Mouse (Mus musculus): ENCODE results near the gene Cadm2.

Cadm2 gene

GRCm38 (mm10) chr16:67122532-67122931, 498.2 kb downstream of the Cadm2 start:
- DNase-seq: no peak

DNA sequence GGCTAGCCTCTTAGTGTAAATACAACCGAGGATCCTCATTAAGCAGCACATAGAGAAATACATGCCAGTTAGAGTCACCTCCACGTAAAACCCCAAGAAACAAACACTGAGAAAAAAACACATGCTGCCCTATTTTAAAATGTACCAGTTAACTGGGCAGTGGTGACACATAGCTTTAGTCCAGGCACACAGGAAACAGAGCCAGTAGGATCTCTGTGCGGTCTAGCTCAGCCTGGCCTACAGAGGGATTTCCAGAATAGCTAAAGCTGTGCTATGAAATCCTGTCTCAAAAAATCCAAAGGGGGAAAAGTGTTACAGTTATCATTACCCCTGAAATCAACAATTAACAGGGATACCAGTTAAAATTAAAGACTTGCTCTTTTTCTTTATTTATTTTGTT, 498.9 kb downstream of the Cadm2 start:
- no peak for DNase-seq

DNA sequence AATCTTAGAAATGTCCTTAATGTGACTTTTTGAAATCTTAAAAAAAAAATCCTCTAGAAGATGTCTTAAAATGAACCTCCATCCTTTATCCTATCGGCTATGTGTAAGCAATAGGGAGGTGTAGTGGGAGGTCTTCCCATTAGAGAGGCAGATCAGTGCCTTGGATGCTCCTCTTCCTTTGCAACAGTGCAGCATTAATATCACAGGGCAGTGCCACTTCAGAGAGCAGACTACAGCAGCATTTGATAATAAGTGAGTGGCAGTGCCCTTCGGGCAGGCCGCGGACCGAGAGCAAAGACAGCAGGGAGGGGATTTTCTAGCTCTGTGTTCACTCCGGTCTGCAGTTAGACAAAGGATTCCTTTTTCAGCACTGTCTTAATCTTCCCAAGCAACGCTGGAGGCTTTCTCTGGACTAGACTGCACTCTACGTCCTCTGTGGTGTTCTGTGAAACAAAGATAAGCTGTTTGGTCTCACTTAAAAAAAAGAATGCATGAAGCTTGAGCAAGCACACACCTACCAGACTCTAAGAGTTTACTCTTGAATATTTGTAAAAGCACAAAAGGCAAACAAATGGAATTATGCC, 514.1 kb downstream of the Cadm2 start:
- DNase-seq: peak; percentile 10

GRCm38 (mm10) chr16:67096706-67097105, 524.0 kb downstream of the Cadm2 start:
- no peak for DNase-seq

DNA sequence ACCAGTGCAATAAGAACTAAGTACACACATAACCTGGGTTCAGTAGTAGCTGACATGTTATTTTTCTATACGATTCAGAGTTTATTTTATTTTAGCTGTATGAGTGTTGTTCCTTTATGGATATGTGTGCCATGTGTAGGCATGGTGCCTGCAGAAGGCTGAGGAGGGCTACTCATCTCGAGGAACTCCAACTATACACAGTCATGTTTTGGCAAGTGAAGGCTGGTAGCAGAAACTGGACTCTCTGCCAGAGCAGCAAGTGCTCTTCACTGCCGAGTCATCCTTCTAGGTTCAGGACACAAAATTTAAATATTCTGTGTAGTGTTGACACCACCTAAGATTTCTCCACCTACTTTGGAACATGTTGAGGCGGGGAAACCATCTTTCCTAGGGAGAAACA, 524.8 kb downstream of the Cadm2 start:
- DNase-seq: no peak

GRCm38 (mm10) chr16:67089747-67090146, 531.0 kb downstream of the Cadm2 start:
- DNase-seq: peak; percentile 37

DNA sequence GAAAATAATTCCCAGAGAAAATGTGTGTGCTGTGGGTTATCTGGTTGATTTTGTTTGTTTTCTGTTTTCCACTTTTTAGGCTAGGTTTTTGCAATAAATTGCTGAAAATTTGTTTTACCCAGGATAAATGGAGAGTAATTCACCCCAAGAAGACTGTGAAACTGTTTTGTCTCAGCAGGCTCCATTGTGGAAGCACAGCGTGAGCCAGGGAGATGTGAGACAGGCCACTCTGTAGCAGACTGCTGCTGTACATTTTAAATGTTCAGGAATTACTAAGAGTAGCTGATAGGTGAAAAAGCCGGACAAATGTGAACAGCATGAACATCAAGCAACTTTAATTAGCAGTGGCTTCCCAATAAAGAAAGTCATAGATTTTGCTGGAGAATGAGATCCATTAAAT, 541.4 kb downstream of the Cadm2 start:
- no peak for DNase-seq

GRCm38 (mm10) chr16:67076169-67076895, 544.4 kb downstream of the Cadm2 start:
- no peak for DNase-seq

DNA sequence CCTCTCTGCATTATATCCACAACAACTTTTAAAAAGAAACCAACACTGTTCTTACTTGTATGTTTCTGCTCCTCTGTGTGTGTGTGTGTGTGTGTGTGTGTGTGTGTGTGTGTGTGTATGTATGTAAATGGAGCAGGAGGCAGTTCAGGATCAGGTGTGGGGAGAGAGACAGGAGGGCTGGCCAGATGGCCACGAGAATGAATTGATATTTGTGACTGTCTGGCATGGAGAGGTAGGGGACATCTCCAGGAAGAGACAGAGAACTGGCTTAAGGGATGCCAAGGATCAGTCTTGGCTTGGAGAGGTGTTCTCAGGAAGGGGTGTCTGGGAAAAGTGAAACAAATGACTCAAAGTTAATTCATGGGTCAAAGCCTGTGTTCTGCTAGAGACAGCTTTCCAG, 552.2 kb downstream of the Cadm2 start:
- no peak for DNase-seq

GRCm38 (mm10) chr16:67030918-67031317, 589.8 kb downstream of the Cadm2 start:
- DNase-seq: no peak

DNA sequence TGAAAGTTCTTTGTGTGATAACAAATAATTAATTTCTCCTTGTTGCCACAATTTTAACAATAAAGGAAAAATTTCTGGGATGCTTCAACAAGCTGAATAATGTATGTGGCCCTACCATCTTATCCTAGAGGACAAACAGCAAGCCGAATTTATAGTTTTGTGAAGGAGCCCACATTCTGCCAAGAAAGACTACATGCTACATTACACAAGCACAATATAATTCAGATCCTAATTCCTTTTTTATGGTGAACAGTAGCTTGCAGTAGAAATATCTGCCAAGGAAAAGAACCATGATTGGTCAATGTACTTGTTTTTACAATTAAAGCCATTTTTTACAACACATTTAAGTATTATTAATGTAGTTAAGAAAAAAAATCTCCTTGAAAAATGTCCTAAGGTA, 600.9 kb downstream of the Cadm2 start:
- DNase-seq: no peak

GRCm38 (mm10) chr16:67017710-67018109, 603.0 kb downstream of the Cadm2 start:
- DNase-seq: no peak

DNA sequence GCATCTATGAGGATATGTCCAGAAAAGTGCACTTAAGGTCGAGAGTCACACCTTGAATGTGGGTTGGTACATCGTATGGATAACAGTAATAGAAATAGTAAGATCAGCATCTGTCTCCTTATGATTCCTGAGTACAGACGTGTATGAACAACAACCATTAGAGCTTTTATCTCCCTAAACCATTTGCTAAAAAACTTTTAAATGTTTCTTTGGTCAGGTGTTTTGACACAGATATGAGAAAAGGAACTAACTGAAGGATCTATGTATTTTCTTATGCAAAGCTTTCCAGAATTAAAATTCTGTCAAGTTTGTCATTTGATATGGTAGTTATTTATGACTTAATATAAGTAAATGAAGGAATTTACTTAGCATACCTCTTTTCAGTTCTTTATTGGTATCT, 617.5 kb downstream of the Cadm2 start:
- DNase-seq: no peak

GRCm38 (mm10) chr16:67001707-67002106, 619.0 kb downstream of the Cadm2 start:
- no peak for DNase-seq

DNA sequence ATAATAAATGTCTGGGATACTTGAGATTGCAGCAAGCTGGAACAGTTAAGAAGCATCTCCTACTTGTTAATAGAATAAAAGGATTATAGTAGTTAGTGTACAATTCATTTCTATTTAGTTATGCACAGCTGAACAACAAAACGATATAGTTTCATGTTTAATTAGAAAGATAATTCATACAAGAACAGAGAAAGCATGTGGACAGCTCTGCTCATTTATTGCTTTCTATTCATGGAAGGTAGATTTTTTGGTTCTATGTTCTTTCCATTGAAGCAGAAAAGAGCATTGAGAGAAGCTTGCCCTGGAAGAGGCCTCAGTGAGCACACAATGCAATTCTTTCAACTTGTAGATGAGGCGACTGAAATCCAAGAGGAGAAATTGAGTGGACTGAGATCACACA, 623.2 kb downstream of the Cadm2 start:
- no peak for DNase-seq

DNA sequence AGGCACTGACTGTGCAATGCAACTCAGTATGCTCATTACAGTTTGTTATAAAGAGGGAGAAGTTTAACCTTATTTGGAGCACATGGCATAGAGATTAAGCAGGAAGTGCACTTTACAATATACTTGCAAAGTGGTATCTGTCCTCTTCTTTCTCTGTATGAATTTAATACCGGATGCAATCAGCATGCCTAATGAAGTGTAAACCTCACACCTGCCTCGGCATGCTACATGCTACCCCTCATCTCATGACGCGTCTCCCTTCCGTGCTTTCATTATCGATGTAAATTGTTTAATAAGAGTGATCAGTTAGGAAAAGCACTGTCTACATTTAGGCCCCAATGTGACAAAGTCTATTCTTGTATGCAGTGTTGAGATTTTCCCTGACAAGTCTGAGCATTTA, 633.0 kb downstream of the Cadm2 start:
- no peak for DNase-seq

- DNase-seq: no peak
Observed at GRCm38 (mm10) chr16:66986879-66987278, 633.8 kb downstream of the Cadm2 start.

GRCm38 (mm10) chr16:66970912-66971311, 649.8 kb downstream of the Cadm2 start:
- no peak for DNase-seq

DNA sequence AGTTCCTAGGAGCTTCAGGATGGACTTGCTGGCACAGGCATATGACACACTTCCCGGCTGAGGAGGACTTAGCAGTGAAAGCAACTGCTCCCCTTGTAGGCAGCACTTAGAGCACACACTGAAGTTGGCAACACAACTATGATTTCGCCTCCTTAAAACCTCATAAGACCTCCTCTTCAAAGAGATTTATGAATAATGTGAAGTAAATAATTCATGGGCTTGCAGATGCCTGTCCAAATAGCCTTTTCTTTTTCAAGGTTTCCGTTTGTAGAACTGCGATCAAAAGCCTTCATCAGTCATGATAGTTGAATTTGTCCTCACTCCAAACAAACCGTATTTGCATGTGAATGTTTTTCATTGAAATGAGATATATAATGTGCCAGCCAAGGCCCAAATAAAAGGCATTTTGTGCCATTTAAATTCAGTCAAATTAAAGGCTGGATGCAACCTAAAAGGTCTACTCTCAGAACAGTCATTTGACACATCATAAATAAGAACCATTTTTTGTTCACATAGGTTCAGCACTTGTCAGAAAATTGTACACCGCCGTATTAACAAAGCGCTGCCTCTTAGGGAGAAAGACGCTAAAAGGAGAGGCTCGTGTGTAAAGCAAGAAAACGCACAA, 651.1 kb downstream of the Cadm2 start:
- DNase-seq: no peak

DNA sequence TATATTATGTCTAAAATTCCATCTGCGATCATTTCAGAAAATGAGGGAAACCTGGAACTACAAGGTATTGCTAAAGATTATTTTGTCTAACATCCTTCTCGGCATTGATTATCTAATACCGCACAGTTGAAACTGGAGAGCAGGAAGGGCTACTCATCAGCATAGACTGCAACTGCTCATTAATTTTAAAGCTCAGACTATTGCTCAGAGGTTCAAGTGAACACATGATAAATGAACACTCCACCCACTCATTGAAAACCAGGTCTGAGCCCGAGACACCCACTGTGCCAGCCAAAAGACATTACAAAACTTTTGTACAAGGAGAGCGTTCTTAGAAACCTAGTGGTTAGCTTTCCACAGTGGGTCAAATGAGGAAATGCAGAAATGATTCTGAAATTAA, 652.4 kb downstream of the Cadm2 start:
- no peak for DNase-seq

DNA sequence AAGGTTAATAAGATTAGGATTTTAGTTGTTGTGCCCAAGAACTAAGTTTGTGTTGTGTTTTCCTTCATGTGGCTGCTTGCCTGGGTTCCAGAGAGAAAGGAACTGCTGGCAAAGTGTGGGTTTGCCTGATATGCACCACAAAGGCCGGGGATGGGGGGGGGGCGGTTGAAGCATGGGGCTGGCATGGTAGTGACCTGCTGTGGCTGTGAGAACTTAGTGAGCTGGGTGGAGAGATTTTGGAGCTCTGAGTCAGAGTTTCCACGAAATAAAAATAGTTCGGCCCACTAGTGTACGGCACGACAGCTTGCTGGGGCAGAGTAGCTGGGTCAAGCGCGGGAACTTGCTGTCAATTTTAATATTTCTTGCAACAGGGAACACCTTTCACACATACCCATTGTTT, 653.0 kb downstream of the Cadm2 start:
- DNase-seq: no peak

GRCm38 (mm10) chr16:66959146-66959545, 661.6 kb downstream of the Cadm2 start:
- DNase-seq: peak; percentile 14

DNA sequence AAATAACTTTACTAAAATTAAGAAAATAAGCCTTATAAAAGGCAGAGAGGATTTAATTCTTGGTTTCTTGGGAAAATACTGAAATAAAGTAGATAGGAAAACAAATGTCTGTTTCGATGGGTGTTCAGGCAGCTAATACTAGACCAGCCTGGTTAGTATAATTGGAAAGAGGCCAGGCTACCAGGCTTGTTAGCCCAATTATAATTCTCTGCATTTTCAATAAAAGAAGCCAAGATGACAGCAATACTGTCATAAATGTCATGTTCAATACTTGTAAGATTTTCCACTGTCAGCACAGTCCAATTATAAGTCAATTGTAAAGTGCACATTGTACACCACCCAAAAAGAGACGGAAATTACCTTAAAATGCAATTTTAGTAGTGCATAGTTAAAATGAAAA, 664.8 kb downstream of the Cadm2 start:
- no peak for DNase-seq

DNA sequence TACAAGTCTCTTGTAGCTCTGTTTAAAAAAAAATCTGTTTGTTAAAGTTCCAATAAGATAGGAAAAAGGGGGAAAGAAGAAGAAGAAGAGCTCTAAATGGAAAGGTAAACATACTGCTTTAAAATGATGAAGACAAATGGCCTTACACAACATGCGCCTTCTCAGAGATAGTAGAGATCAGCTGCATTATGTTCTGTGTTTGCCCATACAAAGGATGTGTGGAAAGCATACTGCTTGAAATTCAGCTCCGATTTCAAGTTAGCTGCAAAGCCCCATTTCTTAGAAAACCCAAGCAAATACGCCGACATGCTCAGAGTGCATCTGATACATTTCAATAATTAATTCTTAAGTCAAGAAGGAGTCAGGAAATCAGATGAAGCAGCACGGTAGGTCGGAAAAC, 684.4 kb downstream of the Cadm2 start:
- DNase-seq: no peak

DNA sequence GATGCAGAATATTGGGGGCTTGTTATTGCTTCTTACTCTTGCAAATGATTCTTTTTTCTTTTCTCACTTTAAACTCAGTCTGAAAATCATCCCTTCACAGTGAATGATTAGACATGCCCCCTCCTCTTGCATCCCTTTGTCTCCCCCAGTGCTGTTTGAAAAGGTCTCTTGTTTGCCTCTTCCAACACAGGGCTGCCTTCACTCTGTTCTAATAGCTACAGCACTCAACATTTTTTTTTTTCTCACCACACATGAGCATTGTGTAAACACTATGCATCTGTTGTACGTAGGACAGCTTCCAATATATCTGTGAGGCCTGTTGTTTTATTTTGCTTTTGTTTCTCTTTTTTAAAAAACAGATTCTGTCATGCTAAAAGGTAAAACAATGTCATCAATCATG, 695.2 kb downstream of the Cadm2 start:
- DNase-seq: no peak
